Mouse (Mus musculus) small intestine, adult 2 months (tissue): ENCODE results near the gene Fnbp1l. TPM values are rescaled to one million over a fixed set of nuclear protein-coding genes. Genes with fewer than 3 reads are reported as not detected.

Experiments
- H3K27ac ChIP-seq: fragments of 200-500 bp; 2 replicates; pipeline ENCODE4 v1.5.1; 2012; ENCODE audit warnings: low read depth, low read length, control low read depth, inconsistent platforms; ENCODE audit not compliant: insufficient read depth
- H3K27me3 ChIP-seq: fragments of 200-500 bp; 2 replicates; pipeline ENCODE4 v1.6.1; 2012; ENCODE audit warnings: mild to moderate bottlenecking, moderate library complexity, low read length, inconsistent platforms; ENCODE audit not compliant: control insufficient read depth, insufficient read depth
- H3K36me3 ChIP-seq: fragments of 200-500 bp; 2 replicates; pipeline ENCODE4 v1.6.1; 2012; ENCODE audit warnings: mild to moderate bottlenecking, low read length, control low read depth, inconsistent platforms; ENCODE audit not compliant: control insufficient read depth, insufficient read depth
- H3K4me1 ChIP-seq: fragments of 200-500 bp; 2 replicates; pipeline ENCODE4 v1.6.1; 2012; ENCODE audit warnings: low read length, inconsistent platforms, mixed read lengths; ENCODE audit not compliant: control insufficient read depth, insufficient read depth, insufficient read length
- H3K4me3 ChIP-seq: fragments of 200-500 bp; 2 replicates; pipeline ENCODE4 v1.5.1; 2012; ENCODE audit warnings: low read depth, mild to moderate bottlenecking, control low read depth, inconsistent platforms, low read length, moderate library complexity
- CTCF ChIP-seq: fragments of 200-500 bp; IDR thresholded peaks from 2 replicates; pipeline ENCODE4 v1.5.1; 2012; ENCODE audit warnings: low read depth, mild to moderate bottlenecking, control low read depth, inconsistent platforms, low read length, moderate library complexity, mixed read lengths; ENCODE audit not compliant: insufficient replicate concordance, insufficient read length; ENCODE audit errors: extremely low read depth
- POLR2A ChIP-seq: fragments of 200-500 bp; IDR thresholded peaks from 2 replicates; pipeline ENCODE4 v1.6.1; 2012; ENCODE audit warnings: low read depth, mild to moderate bottlenecking, control low read depth, inconsistent platforms, low read length, moderate library complexity
- WGBS: fragments of 180-500 bp; shearing (Covaris S2); methylation state at CpG from one replicate; pipeline ENCODE4 v1.1.7; 2018; 5-methylcytosine and 5-hydroxymethylcytosine counted together
- polyA plus RNA-seq: library from polyadenylated mRNA; depleted of rRNA; stranded (reverse); fragments of >200 nt; gene quantifications from 2 replicates; pipeline ENCODE4 v1.2.3, GENCODE M21; 2012

The Fnbp1l gene
- polyA plus RNA-seq, 1 experiment, result 9.0 TPM

GRCm38 (mm10) chr3:122573426-122574286 is 45.9 kb downstream of the Fnbp1l start:
- no peak overlapping the region for H3K27ac ChIP-seq
- H3K36me3 ChIP-seq, result no peaks in the 10 kb centered on the region; the same call in 1 of the 2 replicates
- 85% methylated on average over 5 of the region's 5 CpGs for WGBS
- H3K27me3 ChIP-seq, result no peaks in the 10 kb centered on the region
- no peak overlapping the region for H3K4me3 ChIP-seq
- TF ChIP-seq POLR2A (no peak), CTCF (no peak)
- H3K4me1 ChIP-seq, result peaks cover 3% of the 10 kb centered on the region; the same call in 1 of the 2 replicates

- H3K27ac ChIP-seq, result no peak overlapping the region
- H3K36me3 ChIP-seq, result peaks cover 7% of the 10 kb centered on the region
- WGBS, result 72% methylated on average over 4 of the region's 4 CpGs
- TF ChIP-seq CTCF (no peak), POLR2A (no peak)
- no peaks in the 10 kb centered on the region for H3K27me3 ChIP-seq
- H3K4me1 ChIP-seq, result peaks cover 2% of the 10 kb centered on the region; the same call in 1 of the 2 replicates
- no peak overlapping the region for H3K4me3 ChIP-seq
Observed at GRCm38 (mm10) chr3:122566549-122566948, 53.0 kb downstream of the Fnbp1l start.

- H3K4me1 ChIP-seq, result peaks cover 2% of the 10 kb centered on the region; the same call in 1 of the 2 replicates
- no peak overlapping the region for H3K4me3 ChIP-seq
- WGBS, result 72% methylated on average over 3 of the region's 3 CpGs
- H3K27ac ChIP-seq, result no peak overlapping the region
- no peaks in the 10 kb centered on the region for H3K27me3 ChIP-seq
- H3K36me3 ChIP-seq, result peaks cover 8% of the 10 kb centered on the region
- TF ChIP-seq POLR2A (no peak), CTCF (no peak)
Observed at GRCm38 (mm10) chr3:122566112-122566511, 53.4 kb downstream of the Fnbp1l start.

GRCm38 (mm10) chr3:122565285-122565684 is 54.2 kb downstream of the Fnbp1l start:
- H3K4me3 ChIP-seq, result no peak overlapping the region
- peaks cover 10% of the 10 kb centered on the region for H3K36me3 ChIP-seq
- H3K4me1 ChIP-seq, result peaks cover 2% of the 10 kb centered on the region; the same call in 1 of the 2 replicates
- no peak for TF ChIP-seq POLR2A
- no peak for TF ChIP-seq CTCF
- 21% methylated on average over 7 of the region's 7 CpGs for WGBS
- H3K27me3 ChIP-seq, result no peaks in the 10 kb centered on the region
- no peak overlapping the region for H3K27ac ChIP-seq

GRCm38 (mm10) chr3:122557766-122558165 is 61.7 kb downstream of the Fnbp1l start:
- TF ChIP-seq POLR2A, result no peak
- TF ChIP-seq CTCF, result no peak
- Histone ChIP-seq H3K27ac (no peak overlapping the region), H3K4me1 (no peaks in the 10 kb centered on the region), H3K4me3 (no peak overlapping the region), H3K36me3 (peaks cover 10% of the 10 kb centered on the region), H3K27me3 (no peaks in the 10 kb centered on the region)
- WGBS, result 24% methylated on average over 2 of the region's 2 CpGs

GRCm38 (mm10) chr3:122551174-122551573 is 68.3 kb downstream of the Fnbp1l start:
- Histone ChIP-seq H3K4me1 (no peaks in the 10 kb centered on the region), H3K4me3 (no peak overlapping the region), H3K27ac (no peak overlapping the region), H3K27me3 (no peaks in the 10 kb centered on the region; the same call in 1 of the 2 replicates), H3K36me3 (peaks cover 18% of the 10 kb centered on the region)
- TF ChIP-seq POLR2A (no peak), CTCF (no peak)
- WGBS, result 93% methylated on average over 3 of the region's 3 CpGs

- Histone ChIP-seq H3K27ac (no peak overlapping the region), H3K4me3 (no peak overlapping the region), H3K27me3 (no peaks in the 10 kb centered on the region; the same call in 1 of the 2 replicates), H3K36me3 (peaks cover 32% of the 10 kb centered on the region), H3K4me1 (no peaks in the 10 kb centered on the region)
- 74% methylated on average over 4 of the region's 4 CpGs for WGBS
- TF ChIP-seq POLR2A (no peak), CTCF (no peak)
Observed at GRCm38 (mm10) chr3:122547469-122547868, 72.0 kb downstream of the Fnbp1l start.
